Mouse (Mus musculus): ENCODE measurements around the gene Col2a1. TPM values are rescaled to one million over a fixed set of nuclear protein-coding genes. Genes with fewer than 3 reads are reported as not detected.

Col2a1 gene
- polyA plus RNA-seq, 1 experiment from 2014 or later, result 142 TPM

DNA sequence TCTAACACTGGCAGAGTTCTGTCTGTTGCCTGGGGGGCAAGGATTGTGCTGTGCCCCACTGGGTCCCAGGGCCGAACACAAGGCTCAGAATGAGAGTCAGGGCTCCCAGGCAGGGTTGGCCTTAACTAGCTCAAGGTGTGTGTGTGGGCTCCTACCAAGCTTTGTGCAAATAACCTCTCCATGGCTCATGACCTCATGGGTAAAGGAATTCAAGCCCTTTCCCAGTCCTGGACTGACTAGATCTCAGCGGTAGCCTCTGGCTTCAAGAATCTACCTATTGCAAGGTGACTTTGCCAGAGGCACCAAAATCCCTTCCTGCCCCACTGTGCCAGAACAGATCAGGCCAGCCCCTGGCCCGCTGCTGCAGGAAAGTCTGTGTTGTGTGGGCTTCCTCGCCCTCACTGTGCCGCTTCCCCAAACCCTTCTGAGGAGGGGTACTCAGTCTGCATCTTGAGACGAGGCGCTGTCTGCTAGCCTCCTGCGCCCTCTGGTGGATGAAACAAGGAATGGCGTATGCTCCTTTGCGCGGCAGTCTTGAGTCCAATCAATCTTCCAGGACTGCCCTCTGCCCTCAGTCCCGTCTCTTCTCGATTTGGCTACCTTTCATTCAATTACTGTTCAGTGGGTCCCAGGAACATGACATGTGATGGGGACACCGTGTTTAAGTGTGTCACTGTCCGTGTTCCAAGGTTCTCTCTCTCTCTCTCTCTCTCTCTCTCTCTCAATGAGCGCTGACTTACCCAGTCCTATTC, 52.2 kb downstream of the Col2a1 start:
- H3K4me3 ChIP-seq, result 0 out of 2 replicates have a peak overlapping the region, but pooled peaks have one; percentile 10
- H3K9me3 ChIP-seq (replicated peaks), result no peaks in the 10 kb centered on the region
- no peaks in the 10 kb centered on the region for H3K36me3 ChIP-seq
- DNase-seq (ENCODE audit: low spot score), result peak; percentile 83
- peak overlapping the region; percentile 52 for H3K27ac ChIP-seq (replicated peaks)
- peaks cover 40% of the 10 kb centered on the region for H3K27me3 ChIP-seq (ENCODE audit: low read depth, poor library complexity, severe bottlenecking)
- WGBS, result 15% methylated on average over 16 of the region's 16 CpGs
- H3K4me1 ChIP-seq, result peaks cover 42% of the 10 kb centered on the region

DNA sequence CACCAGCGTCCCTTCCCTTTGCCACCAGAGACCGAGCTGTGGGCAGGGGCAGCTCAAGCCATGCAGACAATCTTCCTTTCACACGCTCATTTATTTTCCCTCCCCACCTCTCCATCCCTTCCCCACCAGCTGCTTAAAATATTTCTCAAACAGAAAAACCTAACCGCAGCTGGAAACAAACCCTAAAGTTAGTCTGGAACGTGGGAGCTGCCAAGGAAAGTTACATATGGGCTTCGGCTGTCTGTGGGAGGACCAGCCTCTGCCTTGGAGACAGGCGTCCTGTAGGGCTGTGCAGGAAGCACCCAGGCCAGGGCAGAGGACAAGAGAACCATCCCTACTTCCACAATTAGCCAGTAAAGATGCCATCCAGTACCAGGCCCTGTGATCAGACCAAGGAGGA, 54.3 kb downstream of the Col2a1 start:
- Histone ChIP-seq H3K4me1 (peaks cover 28% of the 10 kb centered on the region), H3K27me3 (ENCODE audit: low read depth, poor library complexity, severe bottlenecking) (peaks cover 37% of the 10 kb centered on the region), H3K27ac (replicated peaks) (no peak overlapping the region), H3K9me3 (replicated peaks) (no peaks in the 10 kb centered on the region), H3K36me3 (no peaks in the 10 kb centered on the region), H3K4me3 (no peak overlapping the region)
- DNase-seq (ENCODE audit: low spot score), result no peak
- 83% methylated on average over 7 of the region's 7 CpGs for WGBS

DNA sequence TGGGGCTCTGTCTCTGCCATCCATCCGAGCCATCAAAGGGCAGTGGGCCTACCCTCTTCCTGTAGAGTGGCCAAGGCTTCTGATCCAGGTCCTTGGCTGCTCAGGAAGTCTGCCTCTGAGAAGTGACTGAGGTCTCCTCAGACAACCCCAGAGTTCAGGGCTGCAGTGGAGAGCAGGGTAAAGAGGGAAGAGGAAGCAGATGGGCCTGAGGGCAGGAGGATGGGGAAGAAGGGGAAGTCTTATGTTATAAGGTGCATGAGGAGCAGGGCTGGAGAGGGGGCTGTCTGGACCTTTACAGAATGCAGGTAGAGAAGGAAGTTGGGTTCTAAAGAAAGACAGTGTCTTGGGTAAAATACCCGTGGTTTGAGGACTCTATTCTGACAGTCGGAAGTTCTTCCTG, 54.8 kb downstream of the Col2a1 start:
- no peak for DNase-seq (ENCODE audit: low spot score)
- 91% methylated on average over 3 of the region's 3 CpGs for WGBS
- Histone ChIP-seq H3K27ac (replicated peaks) (peak overlapping the region; percentile 60; the same call in 1 of the 2 replicates), H3K9me3 (replicated peaks) (no peaks in the 10 kb centered on the region), H3K36me3 (no peaks in the 10 kb centered on the region), H3K4me1 (peaks cover 23% of the 10 kb centered on the region), H3K27me3 (ENCODE audit: low read depth, poor library complexity, severe bottlenecking) (peaks cover 35% of the 10 kb centered on the region), H3K4me3 (no peak overlapping the region)

DNA sequence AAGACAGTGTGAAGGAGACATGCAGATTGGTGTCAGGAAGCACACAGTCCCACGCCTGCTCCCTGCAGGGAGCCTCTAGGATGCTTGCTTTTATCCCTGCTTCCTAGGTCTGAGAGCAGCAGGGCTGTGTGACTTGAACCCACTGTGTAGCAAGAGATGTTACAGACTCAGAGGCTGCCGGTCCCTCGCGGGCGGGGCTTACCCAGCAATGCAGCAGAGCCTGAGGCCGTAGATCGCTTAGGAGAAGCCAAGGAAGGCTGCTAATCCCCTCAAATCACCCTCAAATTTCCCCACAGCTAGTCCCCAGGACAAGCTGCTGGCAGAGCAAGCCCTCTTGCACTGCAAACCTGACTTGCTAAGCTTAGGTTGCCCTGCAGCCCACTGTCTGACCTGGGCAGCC, 55.8 kb downstream of the Col2a1 start:
- 36% methylated on average over 7 of the region's 7 CpGs for WGBS
- H3K27ac ChIP-seq (replicated peaks), result peak overlapping the region; percentile 60
- DNase-seq (ENCODE audit: low spot score), result no peak
- H3K4me3 ChIP-seq, result no peak overlapping the region
- no peaks in the 10 kb centered on the region for H3K9me3 ChIP-seq (replicated peaks)
- H3K4me1 ChIP-seq, result peaks cover 21% of the 10 kb centered on the region
- no peaks in the 10 kb centered on the region for H3K36me3 ChIP-seq
- H3K27me3 ChIP-seq (ENCODE audit: low read depth, poor library complexity, severe bottlenecking), result peaks cover 25% of the 10 kb centered on the region

DNA sequence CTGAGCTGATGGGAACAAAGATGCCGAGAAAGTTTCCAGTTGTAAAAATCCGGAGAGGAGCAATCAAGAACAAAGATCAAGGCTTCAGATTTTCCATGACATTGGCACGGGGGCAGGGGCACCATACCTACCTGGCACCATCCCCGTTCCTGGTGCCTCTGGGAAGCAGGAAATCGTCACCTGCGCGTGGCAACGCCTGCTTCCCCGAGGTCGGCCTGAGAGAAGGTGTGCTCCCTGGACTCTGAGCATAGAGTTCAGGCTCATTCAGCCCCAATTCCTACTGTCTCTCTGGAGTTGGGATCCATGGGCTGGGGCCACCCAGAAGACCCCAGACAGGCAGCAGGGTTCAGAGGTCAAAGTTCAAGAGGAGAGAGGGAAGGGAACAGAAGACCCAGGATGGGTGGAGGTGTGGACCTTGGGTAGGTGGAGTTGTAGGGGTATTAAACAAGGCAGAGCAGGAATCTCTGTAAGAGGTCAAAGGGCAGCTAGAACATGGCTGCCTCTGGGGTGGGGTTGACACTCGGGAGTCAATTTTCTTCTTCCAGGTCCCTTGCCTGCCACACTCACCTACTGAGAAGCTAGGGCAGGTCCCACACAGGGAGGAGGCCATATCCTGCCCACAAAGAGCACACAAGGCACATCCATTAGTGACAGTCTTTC, 58.7 kb downstream of the Col2a1 start:
- 88% methylated on average over 10 of the region's 11 CpGs for WGBS
- H3K36me3 ChIP-seq, result no peaks in the 10 kb centered on the region
- no peak overlapping the region for H3K4me3 ChIP-seq
- no peak for DNase-seq (ENCODE audit: low spot score)
- no peak overlapping the region for H3K27ac ChIP-seq (replicated peaks)
- no peaks in the 10 kb centered on the region for H3K9me3 ChIP-seq (replicated peaks)
- peaks cover 9% of the 10 kb centered on the region for H3K4me1 ChIP-seq
- H3K27me3 ChIP-seq (ENCODE audit: low read depth, poor library complexity, severe bottlenecking), result no peaks in the 10 kb centered on the region

DNA sequence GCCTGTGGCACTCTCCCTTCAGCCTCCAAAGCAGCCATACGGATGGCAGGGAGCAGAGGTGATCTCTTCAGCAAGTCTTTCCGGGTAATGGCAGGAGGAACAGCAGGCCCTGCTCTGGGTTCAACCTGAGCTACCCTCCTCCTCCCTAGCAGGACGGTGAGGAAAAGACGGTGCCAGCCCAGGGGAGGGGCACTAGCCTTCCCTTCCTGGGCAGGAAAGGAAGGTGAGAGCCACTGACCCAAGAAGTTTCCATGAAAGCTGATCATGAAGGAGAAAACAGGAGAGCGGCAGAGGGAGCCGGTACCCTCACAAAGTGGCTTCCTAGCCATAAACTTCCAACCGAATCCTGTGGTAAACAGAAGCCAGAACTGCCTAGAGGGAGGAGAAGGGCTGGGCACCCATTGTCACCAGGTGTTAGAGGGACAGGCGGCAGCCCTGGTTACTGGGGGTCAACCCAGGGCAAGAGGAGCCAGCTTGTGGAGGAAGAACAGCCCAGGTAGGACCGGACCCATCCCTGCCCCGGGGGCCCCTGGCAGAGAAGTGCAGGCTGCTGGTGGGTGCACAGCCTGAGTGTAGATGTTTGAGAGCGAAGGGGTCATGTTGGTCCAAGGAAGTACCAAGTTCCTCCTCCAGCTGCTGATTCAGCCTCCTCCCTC, 59.4 kb downstream of the Col2a1 start:
- Histone ChIP-seq H3K4me3 (no peak overlapping the region), H3K4me1 (peaks cover 9% of the 10 kb centered on the region), H3K27ac (replicated peaks) (no peak overlapping the region), H3K36me3 (no peaks in the 10 kb centered on the region), H3K27me3 (ENCODE audit: low read depth, poor library complexity, severe bottlenecking) (no peaks in the 10 kb centered on the region), H3K9me3 (replicated peaks) (no peaks in the 10 kb centered on the region)
- no peak for DNase-seq (ENCODE audit: low spot score)
- 86% methylated on average over 11 of the region's 11 CpGs for WGBS

DNA sequence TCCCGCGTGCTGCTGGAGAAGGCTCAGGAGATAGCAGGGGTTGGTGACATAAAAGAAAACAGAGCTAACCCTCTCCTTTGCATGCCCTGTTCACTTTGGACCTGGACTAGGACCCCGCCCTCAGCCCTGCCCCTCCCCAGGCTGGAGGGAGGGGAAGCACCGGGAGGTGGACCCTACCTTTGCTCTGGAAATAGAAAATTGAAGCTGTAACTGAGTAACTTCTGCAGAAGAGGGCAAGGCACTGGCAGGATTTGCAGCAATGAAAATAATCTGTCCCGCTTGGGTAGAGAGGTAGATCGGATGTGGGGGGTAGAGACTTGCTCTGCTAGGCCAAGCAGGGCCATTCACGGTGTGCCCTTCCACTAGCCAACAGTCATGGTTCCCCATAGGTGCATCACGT, 61.1 kb downstream of the Col2a1 start:
- Histone ChIP-seq H3K4me3 (no peak overlapping the region), H3K36me3 (no peaks in the 10 kb centered on the region), H3K27me3 (ENCODE audit: low read depth, poor library complexity, severe bottlenecking) (no peaks in the 10 kb centered on the region), H3K27ac (replicated peaks) (no peak overlapping the region), H3K9me3 (replicated peaks) (no peaks in the 10 kb centered on the region), H3K4me1 (peaks cover 6% of the 10 kb centered on the region)
- DNase-seq (ENCODE audit: low spot score), result no peak
- 90% methylated on average over 8 of the region's 8 CpGs for WGBS

DNA sequence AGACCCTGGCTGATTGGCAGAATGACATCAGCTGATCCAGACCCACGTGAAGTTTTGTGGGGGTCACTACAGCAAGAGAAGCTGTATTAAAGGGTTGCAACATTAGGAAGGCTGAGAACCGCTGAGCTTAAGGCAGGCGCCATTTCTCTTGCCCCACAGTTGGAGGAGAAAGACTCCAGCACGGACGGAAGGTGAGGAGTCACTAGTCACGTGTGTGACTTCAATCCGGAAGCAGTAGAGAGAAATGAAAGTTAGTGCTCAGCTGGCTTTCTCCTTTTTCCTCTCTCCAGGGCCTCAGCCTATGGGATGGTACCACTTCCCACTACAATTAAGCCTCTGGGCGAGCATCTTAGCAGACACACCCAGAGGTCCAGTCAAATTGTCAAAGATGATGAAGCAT, 62.0 kb downstream of the Col2a1 start:
- no peak for DNase-seq (ENCODE audit: low spot score)
- no peaks in the 10 kb centered on the region for H3K27me3 ChIP-seq (ENCODE audit: low read depth, poor library complexity, severe bottlenecking)
- WGBS, result 90% methylated on average over 8 of the region's 8 CpGs
- H3K9me3 ChIP-seq (replicated peaks), result no peaks in the 10 kb centered on the region
- H3K36me3 ChIP-seq, result no peaks in the 10 kb centered on the region
- no peak overlapping the region for H3K27ac ChIP-seq (replicated peaks)
- H3K4me3 ChIP-seq, result no peak overlapping the region
- peaks cover 7% of the 10 kb centered on the region; the same call in 1 of the 2 replicates for H3K4me1 ChIP-seq

DNA sequence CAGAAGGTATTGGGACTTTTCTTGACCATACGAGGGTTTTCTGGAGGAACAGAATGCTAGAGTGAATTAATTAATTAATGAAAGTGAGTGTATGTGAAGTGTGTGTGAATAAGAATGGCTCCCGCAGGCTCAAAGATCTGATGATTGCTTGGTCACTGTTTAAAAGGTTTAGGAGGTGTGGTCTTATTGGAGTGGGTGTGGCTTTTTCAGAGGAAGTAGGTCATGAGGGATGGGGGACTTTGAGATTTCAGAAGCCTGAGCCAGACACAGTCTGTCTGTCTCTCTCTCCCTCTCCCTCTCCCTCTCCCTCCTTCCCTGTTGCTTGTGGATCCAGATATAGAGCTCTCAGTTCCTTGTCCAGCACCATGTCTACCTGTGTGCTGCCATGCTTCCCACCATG, 63.2 kb downstream of the Col2a1 start:
- DNase-seq (ENCODE audit: low spot score), result no peak
- Histone ChIP-seq H3K27me3 (ENCODE audit: low read depth, poor library complexity, severe bottlenecking) (no peaks in the 10 kb centered on the region), H3K27ac (replicated peaks) (no peak overlapping the region), H3K36me3 (no peaks in the 10 kb centered on the region), H3K9me3 (replicated peaks) (no peaks in the 10 kb centered on the region), H3K4me1 (peaks cover 7% of the 10 kb centered on the region; the same call in 1 of the 2 replicates), H3K4me3 (no peak overlapping the region)
- WGBS, result 90% methylated on average over 2 of the region's 2 CpGs

DNA sequence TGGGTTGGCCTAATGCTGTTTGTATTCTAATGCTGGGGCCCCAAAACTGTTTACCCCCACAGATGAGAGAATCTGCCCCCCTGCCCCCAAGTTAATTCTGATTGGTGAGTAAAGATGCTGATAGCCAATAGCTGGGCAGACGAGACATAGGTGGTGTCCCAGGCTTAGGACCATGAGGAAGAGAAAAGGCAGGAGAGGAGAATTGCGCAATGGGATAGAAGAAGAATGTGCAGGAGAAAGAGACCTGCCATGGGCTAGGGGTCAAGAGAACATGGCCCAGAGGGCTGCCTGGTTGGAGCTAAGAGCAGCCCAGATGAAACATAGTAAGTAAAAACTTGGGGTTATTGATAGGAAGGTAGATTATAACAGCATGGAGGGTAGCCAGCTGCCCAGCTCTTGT, 64.4 kb downstream of the Col2a1 start:
- H3K4me3 ChIP-seq, result no peak overlapping the region
- no peak for DNase-seq (ENCODE audit: low spot score)
- H3K4me1 ChIP-seq, result peaks cover 7% of the 10 kb centered on the region; the same call in 1 of the 2 replicates
- no peaks in the 10 kb centered on the region for H3K9me3 ChIP-seq (replicated peaks)
- H3K36me3 ChIP-seq, result no peaks in the 10 kb centered on the region
- no peaks in the 10 kb centered on the region for H3K27me3 ChIP-seq (ENCODE audit: low read depth, poor library complexity, severe bottlenecking)
- 80% methylated on average over 2 of the region's 2 CpGs for WGBS
- H3K27ac ChIP-seq (replicated peaks), result no peak overlapping the region

DNA sequence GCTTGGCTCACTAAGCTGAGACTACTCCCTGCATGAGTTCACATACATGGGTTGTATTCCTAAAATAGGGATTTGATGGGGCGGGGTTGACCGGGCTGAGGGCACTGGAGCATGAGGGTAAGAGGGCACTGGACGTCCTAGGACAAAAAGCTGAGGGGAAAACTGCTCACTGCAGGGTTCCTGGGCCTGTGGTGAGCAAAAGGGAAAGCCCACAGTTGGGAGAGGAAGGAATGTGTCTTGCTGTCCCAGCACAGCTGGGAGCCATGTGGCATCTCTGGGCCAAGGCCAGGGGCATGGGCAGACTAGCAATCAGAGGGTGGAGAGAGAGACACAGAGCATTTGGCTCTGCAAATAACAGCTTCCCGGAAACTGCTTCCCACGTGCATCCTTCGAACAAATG, 65.9 kb downstream of the Col2a1 start:
- no peak overlapping the region for H3K4me3 ChIP-seq
- H3K36me3 ChIP-seq, result no peaks in the 10 kb centered on the region
- H3K27ac ChIP-seq (replicated peaks), result no peak overlapping the region
- peaks cover 7% of the 10 kb centered on the region; the same call in 1 of the 2 replicates for H3K4me1 ChIP-seq
- no peaks in the 10 kb centered on the region for H3K9me3 ChIP-seq (replicated peaks)
- no peaks in the 10 kb centered on the region for H3K27me3 ChIP-seq (ENCODE audit: low read depth, poor library complexity, severe bottlenecking)
- WGBS, result 52% methylated on average over 6 of the region's 6 CpGs
- DNase-seq (ENCODE audit: low spot score), result no peak

DNA sequence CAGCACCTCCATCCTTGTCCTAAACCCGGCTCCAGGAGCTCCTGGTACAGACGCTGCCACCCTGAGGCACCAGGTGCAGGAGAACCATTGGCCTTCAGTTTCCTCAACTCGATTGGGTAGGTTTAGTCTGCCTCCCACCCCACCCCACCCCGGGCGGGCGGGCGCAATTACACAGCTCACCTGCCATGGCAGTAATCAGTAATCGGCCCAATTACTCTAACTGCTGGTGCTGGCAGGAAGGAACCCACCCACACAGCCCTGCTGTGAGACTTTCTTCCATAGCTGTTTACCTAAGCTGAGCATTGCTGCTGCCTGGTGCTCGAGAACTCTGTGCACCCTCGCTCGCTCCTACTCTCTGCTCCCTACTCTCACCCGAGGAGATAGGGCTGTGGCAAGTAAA, 72.1 kb downstream of the Col2a1 start:
- Histone ChIP-seq H3K36me3 (no peaks in the 10 kb centered on the region), H3K27me3 (ENCODE audit: low read depth, poor library complexity, severe bottlenecking) (no peaks in the 10 kb centered on the region), H3K9me3 (replicated peaks) (no peaks in the 10 kb centered on the region), H3K27ac (replicated peaks) (no peak overlapping the region), H3K4me3 (no peak overlapping the region), H3K4me1 (no peaks in the 10 kb centered on the region)
- no peak for DNase-seq (ENCODE audit: low spot score)
- WGBS, result 91% methylated on average over 12 of the region's 12 CpGs
